Mouse (Mus musculus) hindbrain, embryonic 13.5 days (tissue): ENCODE results near the gene Malsu1. TPM values are rescaled to one million over a fixed set of nuclear protein-coding genes. Genes with fewer than 3 reads are reported as not detected.

Experiments
- ATAC-seq: fragments of 200-750 bp; cut with Nextera tagmentation; 2 replicates; pipeline ENCODE4 v1.8.0; 2017; ENCODE audit warnings: moderate TSS enrichment; ENCODE audit not compliant: low FRiP score
- H3K27ac ChIP-seq: fragments of 300-500 bp; sonication (generic); 2 replicates; pipeline ENCODE4 v1.5.1; 2015; ENCODE audit warnings: inconsistent platforms, mild to moderate bottlenecking, moderate library complexity
- H3K27me3 ChIP-seq: fragments of 300-500 bp; sonication (generic); 2 replicates; pipeline ENCODE4 v1.6.1; 2015; ENCODE audit warnings: mild to moderate bottlenecking, inconsistent platforms
- H3K36me3 ChIP-seq: fragments of 300-500 bp; sonication (generic); 2 replicates; pipeline ENCODE4 v1.6.1; 2015; ENCODE audit warnings: mild to moderate bottlenecking, inconsistent platforms
- H3K4me1 ChIP-seq: fragments of 300-500 bp; sonication (generic); replicated peaks from 2 replicates; pipeline ENCODE4 v1.6.1; 2015; ENCODE audit warnings: inconsistent platforms
- H3K4me2 ChIP-seq: fragments of 300-500 bp; sonication (generic); 2 replicates; pipeline ENCODE4 v1.6.1; 2015; ENCODE audit warnings: inconsistent platforms, mild to moderate bottlenecking, moderate library complexity
- H3K4me3 ChIP-seq: fragments of 300-500 bp; sonication (generic); 2 replicates; pipeline ENCODE4 v1.5.1; 2015; ENCODE audit warnings: mild to moderate bottlenecking, inconsistent platforms
- H3K9ac ChIP-seq: fragments of 300-500 bp; sonication (generic); 2 replicates; pipeline ENCODE4 v1.6.1; 2015; ENCODE audit warnings: mild to moderate bottlenecking, inconsistent platforms
- H3K9me3 ChIP-seq: fragments of 300-500 bp; sonication (generic); 2 replicates; pipeline ENCODE4 v1.6.1; 2016; ENCODE audit warnings: inconsistent platforms
- WGBS: fragments of 180-500 bp; shearing (Covaris S2); methylation state at CpG from one replicate; pipeline ENCODE4 v1.1.7; 2015; 5-methylcytosine and 5-hydroxymethylcytosine counted together
- polyA plus RNA-seq: library from polyadenylated mRNA; unstranded; fragments of >200 nt; fragmentation: Nextera tagmentation; extraction: Ambion mirVana; gene quantifications from 2 replicates; pipeline ENCODE4 v1.2.1, GENCODE M21; 2015

Gene Malsu1
- polyA plus RNA-seq, 1 experiment from 2014 or later: 73.6 TPM

DNA sequence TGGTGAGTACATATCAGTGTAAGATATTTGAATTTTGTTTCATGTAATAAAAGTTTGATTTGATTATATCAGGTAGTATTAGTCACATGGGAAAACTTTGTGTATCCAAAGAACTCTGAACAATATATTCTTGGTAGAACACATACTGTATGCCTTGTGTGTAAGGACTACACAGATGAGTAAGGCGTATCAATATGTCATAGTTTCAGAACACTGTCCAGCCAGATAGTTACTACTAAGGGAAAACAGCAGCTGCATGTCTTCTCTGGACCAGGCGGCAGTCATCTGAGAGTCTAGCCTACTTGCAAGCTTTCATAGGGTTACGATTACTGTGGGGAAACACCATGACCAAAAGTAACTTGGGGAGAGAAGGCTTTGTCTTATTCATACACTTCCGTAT lies 9.4 kb downstream of the Malsu1 start:
- WGBS: 93% methylated on average over 4 of the region's 4 CpGs
- no peak for ATAC-seq
- H3K4me3 ChIP-seq: no peak overlapping the region
- H3K9me3 ChIP-seq: no peaks in the 10 kb centered on the region
- no peaks in the 10 kb centered on the region for H3K27me3 ChIP-seq
- peaks cover 46% of the 10 kb centered on the region for H3K36me3 ChIP-seq
- no peak overlapping the region for H3K4me2 ChIP-seq
- no peak overlapping the region for H3K27ac ChIP-seq
- no peak overlapping the region for H3K9ac ChIP-seq
- H3K4me1 ChIP-seq: no peaks in the 10 kb centered on the region

DNA sequence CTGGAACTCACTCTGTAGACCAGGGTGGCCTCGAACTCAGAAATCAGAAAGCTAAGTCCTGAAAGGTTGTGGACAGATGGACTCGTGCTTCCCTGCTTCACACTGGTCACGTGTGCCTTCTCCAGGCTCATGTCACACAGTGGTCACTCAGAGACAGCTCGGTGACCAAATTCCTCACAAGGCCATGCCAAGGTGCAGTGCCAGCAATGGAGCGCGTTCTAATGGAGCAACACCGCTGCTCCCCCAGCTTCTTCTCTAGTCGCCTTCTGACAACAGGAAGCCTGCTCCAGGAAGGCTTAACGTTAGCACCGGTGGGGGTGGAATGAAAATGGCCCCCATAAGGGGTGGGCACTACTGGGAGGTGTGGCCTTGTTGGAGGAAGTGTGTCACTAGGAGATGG lies 21.4 kb downstream of the Malsu1 start:
- H3K9ac ChIP-seq: no peak overlapping the region
- H3K27ac ChIP-seq: no peak overlapping the region
- H3K4me1 ChIP-seq: peaks cover 14% of the 10 kb centered on the region
- no peak for ATAC-seq
- no peak overlapping the region for H3K4me3 ChIP-seq
- H3K36me3 ChIP-seq: peaks cover 64% of the 10 kb centered on the region
- H3K9me3 ChIP-seq: no peaks in the 10 kb centered on the region
- H3K4me2 ChIP-seq: no peak overlapping the region
- WGBS: 90% methylated on average over 10 of the region's 10 CpGs
- H3K27me3 ChIP-seq: no peaks in the 10 kb centered on the region

DNA sequence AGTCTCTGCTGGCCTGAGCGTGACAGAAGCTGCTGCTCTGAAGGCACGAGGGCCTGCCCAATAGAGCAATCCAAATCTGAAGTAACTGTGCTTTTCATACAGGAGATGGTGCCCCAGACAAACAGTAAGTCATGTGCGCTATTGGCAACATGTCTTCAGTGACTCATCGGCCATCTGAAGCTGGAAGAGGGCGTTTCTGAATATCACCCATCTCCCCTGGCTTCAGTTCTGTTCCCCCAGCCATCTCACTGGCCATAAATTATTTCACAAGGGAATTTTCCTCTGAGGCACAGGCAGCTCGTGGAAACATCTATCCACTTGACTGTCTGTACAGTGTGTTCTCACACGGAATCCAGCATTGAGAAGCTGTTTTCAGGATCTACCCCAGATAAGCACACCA lies 22.8 kb downstream of the Malsu1 start:
- Histone ChIP-seq H3K27me3 (no peaks in the 10 kb centered on the region), H3K4me1 (peaks cover 14% of the 10 kb centered on the region), H3K9ac (no peak overlapping the region), H3K4me3 (no peak overlapping the region), H3K27ac (no peak overlapping the region), H3K36me3 (peaks cover 52% of the 10 kb centered on the region), H3K9me3 (no peaks in the 10 kb centered on the region), H3K4me2 (no peak overlapping the region)
- ATAC-seq: no peak
- WGBS: 87% methylated on average over 7 of the region's 7 CpGs

DNA sequence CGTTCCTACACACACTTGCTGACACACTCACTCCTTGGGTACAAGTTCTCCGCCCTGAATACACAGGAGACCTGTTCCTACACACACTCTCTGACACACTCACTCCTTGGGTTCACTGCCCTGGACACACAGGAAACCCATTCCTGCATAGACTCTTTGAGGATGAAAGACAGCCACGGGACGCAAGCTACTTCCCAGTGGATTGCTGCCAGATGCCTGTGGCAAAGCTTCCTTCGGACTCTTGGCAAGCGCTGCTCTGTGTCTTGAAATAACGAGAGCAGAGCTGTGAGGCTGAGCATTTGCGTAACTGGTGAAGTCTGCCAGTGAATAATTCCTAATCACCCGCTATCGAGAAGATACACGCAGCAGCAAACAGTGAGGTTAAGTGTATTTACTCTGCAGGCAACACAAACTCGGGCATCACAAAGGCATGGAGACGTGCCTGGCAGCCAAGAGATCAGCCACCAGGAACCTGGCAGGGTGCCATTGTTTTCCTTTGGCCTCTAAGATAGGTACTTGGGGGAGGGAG lies 23.4 kb downstream of the Malsu1 start:
- WGBS: 57% methylated on average over 13 of the region's 13 CpGs
- Histone ChIP-seq H3K36me3 (peaks cover 49% of the 10 kb centered on the region), H3K4me2 (no peak overlapping the region), H3K4me1 (peaks cover 14% of the 10 kb centered on the region), H3K4me3 (no peak overlapping the region), H3K27me3 (no peaks in the 10 kb centered on the region), H3K27ac (peak overlapping the region; percentile 40), H3K9me3 (no peaks in the 10 kb centered on the region), H3K9ac (no peak overlapping the region)
- ATAC-seq: no peak

DNA sequence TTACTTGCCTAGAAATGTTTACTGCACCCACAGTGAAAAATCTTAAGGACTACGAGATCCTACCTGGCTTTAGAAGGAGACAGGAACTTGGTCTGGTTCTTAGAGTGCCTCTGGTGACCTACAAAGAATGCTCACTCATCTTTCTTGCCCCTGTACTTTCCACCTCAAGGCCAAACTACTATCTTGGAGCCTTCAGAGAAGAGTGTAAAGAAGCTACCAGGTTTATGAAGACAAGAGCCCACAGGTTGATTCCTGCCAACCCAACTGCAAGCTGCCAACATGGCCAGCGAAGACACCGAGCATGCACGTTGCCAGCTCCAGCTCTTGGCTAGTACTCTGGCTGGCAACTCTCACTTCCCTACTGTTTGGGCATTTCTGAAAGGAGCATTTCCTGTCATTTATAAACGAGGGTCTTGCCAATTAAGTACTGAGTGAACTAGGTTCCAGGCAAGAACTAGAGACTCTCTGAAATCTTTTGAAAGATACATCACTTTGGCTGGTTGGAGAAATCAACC lies 24.1 kb downstream of the Malsu1 start:
- no peak overlapping the region for H3K4me3 ChIP-seq
- ATAC-seq: no peak
- peaks cover 49% of the 10 kb centered on the region for H3K36me3 ChIP-seq
- peaks cover 14% of the 10 kb centered on the region for H3K4me1 ChIP-seq
- 86% methylated on average over 5 of the region's 5 CpGs for WGBS
- H3K27me3 ChIP-seq: no peaks in the 10 kb centered on the region
- H3K27ac ChIP-seq: no peak overlapping the region
- no peak overlapping the region for H3K9ac ChIP-seq
- H3K4me2 ChIP-seq: no peak overlapping the region
- H3K9me3 ChIP-seq: no peaks in the 10 kb centered on the region

DNA sequence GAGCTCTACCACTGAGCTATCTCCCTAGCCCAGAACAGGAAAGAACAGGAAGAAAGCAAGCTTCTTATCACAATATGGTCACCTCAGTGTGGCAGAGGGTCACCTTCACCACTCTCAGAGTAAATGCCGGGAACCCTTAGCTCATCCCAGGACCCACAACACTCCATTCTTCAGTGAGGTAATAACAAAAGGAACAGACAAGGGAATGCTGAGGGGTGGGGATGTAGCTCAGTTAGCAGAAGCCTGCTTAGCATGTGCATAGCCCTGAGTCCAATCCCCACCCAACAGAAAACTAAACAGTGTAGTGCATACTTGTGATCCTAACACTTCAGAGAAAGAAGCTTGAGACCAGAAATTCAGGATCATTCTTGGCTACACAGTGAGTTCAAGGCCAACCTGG lies 25.5 kb downstream of the Malsu1 start:
- Histone ChIP-seq H3K9me3 (no peaks in the 10 kb centered on the region), H3K9ac (no peak overlapping the region), H3K36me3 (peaks cover 49% of the 10 kb centered on the region), H3K4me3 (no peak overlapping the region), H3K4me1 (peaks cover 14% of the 10 kb centered on the region), H3K4me2 (no peak overlapping the region), H3K27me3 (no peaks in the 10 kb centered on the region), H3K27ac (no peak overlapping the region)
- WGBS: 89% methylated on average over 1 of the region's 1 CpGs
- ATAC-seq: no peak

DNA sequence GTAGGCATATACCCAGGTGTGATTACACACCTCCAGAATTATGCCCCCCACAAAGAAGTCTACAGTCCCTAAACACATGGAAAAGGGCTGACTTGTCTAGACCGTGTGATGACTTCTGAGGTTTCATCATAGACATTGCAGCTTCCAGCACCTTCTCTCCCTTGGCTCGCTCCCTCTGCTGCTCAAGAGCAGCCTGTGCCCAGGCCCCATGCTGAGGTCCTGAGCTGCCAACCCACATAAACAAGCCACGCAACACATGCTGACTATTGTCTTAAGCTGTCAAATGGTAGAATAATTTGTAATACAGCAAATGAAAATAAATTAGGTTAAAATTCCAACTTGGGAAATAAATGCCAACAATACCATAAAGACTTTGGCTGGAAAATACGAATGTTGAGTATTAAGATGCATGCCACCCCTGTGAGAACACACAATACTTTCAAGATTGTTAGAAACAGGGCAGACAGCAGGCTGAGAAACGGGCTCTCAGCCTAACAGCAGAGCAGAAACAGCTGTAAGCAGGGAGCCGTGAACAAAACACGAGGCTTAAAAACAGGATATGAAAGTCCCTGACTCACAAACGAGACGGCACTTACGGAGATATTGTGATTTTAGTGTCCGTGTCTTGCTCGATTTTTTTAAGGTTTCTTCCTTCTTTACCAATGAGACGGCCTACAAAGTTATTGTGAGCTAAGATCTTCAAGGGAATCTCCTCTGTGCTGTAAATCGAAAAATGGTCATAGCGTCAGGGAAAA lies 33.3 kb downstream of the Malsu1 start:
- H3K4me2 ChIP-seq: no peak overlapping the region
- WGBS: 90% methylated on average over 15 of the region's 15 CpGs

DNA sequence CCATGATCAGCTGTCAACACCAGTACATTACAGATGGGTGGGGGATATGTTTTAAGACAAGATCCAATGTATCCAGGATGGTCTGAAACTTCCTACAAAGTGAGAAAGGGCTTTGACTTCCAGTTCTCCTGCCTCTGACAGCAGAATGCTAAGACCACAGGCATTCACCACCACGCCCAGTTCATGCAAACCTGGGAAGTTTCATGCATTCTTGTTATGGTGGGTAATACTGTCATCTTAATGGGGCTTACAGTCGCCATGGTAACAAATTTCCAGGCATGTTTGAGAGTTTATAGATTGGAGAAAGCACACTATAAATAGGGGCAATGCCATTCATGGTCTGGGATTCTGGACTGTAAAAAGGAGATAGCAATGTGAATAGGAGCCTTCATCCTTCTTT lies 35.6 kb downstream of the Malsu1 start:
- ATAC-seq: no peak
- H3K36me3 ChIP-seq: peaks cover 48% of the 10 kb centered on the region
- no peaks in the 10 kb centered on the region for H3K4me1 ChIP-seq
- H3K27me3 ChIP-seq: no peaks in the 10 kb centered on the region
- H3K4me3 ChIP-seq: no peak overlapping the region
- no peak overlapping the region; the same call in 1 of the 2 replicates for H3K27ac ChIP-seq
- WGBS: 95% methylated on average over 2 of the region's 2 CpGs
- no peak overlapping the region for H3K4me2 ChIP-seq
- no peak overlapping the region for H3K9ac ChIP-seq
- no peaks in the 10 kb centered on the region for H3K9me3 ChIP-seq

More for the DNA sequence above, 33.3 kb downstream of the Malsu1 start:
- no peak for ATAC-seq
- Histone ChIP-seq H3K4me1 (no peaks in the 10 kb centered on the region), H3K36me3 (peaks cover 68% of the 10 kb centered on the region), H3K27me3 (no peaks in the 10 kb centered on the region), H3K4me3 (no peak overlapping the region), H3K9me3 (no peaks in the 10 kb centered on the region), H3K9ac (no peak overlapping the region), H3K27ac (no peak overlapping the region)

DNA sequence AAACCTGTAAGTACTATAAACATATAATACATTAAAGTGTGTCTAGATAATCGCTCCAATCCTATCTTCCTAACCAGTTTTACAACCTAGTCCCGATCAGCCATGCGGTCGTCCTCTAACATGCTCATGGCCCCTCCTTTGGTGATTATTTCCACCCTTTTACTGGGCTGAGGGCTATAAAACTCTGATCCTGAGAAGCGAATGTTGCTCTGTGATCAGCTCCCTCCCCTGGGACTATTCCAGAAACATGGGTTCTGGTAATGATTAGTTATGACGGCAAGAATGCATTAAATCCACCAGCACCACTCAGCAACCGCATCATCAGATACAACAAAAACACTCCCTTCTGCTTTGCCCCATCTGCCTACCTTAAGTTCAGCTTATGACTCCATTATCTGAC lies 40.3 kb downstream of the Malsu1 start:
- ATAC-seq: no peak
- H3K4me3 ChIP-seq: no peak overlapping the region

DNA sequence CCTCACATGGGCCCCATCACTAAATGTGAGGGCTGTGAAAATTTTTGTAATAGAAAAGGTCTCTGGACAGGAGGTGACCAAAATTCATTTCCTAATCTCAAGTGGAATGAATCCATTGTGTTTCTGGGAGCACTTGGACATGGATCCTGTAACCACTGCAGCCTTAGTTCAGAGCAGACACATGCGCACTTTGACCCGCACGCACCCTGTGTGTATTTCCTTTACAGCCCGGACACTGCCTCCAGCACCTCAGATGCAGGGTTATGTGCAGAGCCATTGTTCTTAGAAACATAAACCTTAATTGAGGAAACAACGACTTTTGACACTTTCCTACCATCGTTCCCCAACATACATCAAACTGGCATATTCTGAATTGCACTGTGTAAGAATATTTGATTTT lies 40.9 kb downstream of the Malsu1 start:
- 92% methylated on average over 6 of the region's 6 CpGs for WGBS
- H3K9me3 ChIP-seq: no peaks in the 10 kb centered on the region

More for the DNA sequence above, 40.3 kb downstream of the Malsu1 start:
- Histone ChIP-seq H3K9ac (no peak overlapping the region), H3K27me3 (no peaks in the 10 kb centered on the region), H3K4me2 (no peak overlapping the region), H3K36me3 (peaks cover 31% of the 10 kb centered on the region), H3K9me3 (no peaks in the 10 kb centered on the region), H3K4me1 (0 out of 2 replicates have a peak, but pooled peaks cover 4% of the 10 kb centered on the region), H3K27ac (no peak overlapping the region)
- 84% methylated on average over 7 of the region's 7 CpGs for WGBS

DNA sequence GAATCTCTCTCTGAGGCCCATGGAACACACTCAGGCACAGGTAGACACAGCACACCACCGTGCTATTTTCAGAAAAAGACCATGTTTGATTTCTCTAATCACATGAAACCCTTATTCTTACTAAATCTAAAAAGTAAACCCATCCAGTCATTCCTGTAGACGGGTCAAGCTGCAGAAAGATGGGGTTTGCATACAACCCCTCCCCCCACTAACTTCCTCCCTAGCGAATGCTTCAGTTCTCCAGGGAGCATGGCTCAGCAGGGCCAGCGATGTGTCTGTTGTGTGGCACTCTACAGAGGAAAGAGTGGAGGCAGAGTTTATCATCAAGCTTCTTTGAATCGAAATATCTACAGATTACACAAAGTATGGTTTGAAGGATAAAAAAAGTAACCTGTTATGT lies 42.0 kb downstream of the Malsu1 start:
- H3K9me3 ChIP-seq: no peaks in the 10 kb centered on the region
- ATAC-seq: no peak
- no peak overlapping the region for H3K27ac ChIP-seq
- no peak overlapping the region for H3K9ac ChIP-seq
- no peak overlapping the region for H3K4me2 ChIP-seq
- H3K27me3 ChIP-seq: no peaks in the 10 kb centered on the region
- peaks cover 14% of the 10 kb centered on the region for H3K4me1 ChIP-seq
- no peak overlapping the region for H3K4me3 ChIP-seq
- WGBS: 77% methylated on average over 5 of the region's 5 CpGs
- peaks cover 21% of the 10 kb centered on the region for H3K36me3 ChIP-seq

More for the DNA sequence above, 40.9 kb downstream of the Malsu1 start:
- Histone ChIP-seq H3K36me3 (peaks cover 25% of the 10 kb centered on the region), H3K9ac (no peak overlapping the region), H3K27me3 (no peaks in the 10 kb centered on the region), H3K27ac (no peak overlapping the region), H3K4me1 (peaks cover 6% of the 10 kb centered on the region), H3K4me3 (no peak overlapping the region), H3K4me2 (no peak overlapping the region)
- ATAC-seq: no peak

DNA sequence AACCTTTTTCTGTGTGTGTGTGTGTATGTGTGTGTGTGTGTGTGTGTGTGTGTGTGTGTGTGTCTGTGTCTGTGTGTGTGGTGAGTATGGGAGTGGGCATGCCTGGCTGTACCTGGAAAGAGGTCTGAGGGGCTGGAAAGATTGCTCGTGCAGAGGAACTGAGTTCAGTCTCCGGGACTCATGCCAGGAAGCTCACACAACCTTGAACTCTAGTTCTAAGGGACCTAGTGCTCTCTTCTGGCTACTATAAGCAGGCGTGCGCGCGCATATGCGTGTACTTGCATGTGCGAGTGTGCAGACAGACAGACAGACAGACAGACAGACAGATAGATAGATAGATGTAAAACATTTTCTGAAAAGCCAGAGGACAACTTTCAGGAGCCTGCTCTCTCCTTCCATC lies 42.6 kb downstream of the Malsu1 start:
- Histone ChIP-seq H3K9me3 (no peaks in the 10 kb centered on the region), H3K4me3 (no peak overlapping the region), H3K9ac (no peak overlapping the region), H3K27ac (no peak overlapping the region), H3K4me2 (no peak overlapping the region), H3K27me3 (no peaks in the 10 kb centered on the region), H3K36me3 (peaks cover 21% of the 10 kb centered on the region), H3K4me1 (peaks cover 14% of the 10 kb centered on the region)
- WGBS: 95% methylated on average over 8 of the region's 8 CpGs
- ATAC-seq: no peak

DNA sequence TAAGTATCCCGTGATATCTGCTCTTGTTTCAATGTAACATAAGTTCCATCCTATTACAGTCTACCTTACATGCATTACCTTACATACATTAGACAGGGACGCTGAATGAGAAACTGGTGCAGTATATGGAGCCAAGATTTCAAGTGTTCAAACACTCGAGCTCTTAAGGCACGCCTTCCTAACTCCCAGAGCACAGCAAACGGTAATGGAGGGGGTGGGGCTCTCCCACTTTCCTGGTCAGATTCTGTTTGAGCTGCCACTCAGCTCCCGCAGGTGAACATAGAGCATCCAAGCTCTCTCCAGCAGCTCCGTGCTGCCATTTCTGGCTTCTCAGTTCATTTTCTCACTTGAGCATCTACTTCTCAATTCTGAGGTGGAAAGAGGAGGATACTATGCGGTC lies 44.9 kb downstream of the Malsu1 start:
- H3K4me2 ChIP-seq: no peak overlapping the region
- H3K4me3 ChIP-seq: no peak overlapping the region
- H3K36me3 ChIP-seq: peaks cover 33% of the 10 kb centered on the region
- ATAC-seq: no peak
- WGBS: 90% methylated on average over 8 of the region's 8 CpGs
- no peak overlapping the region for H3K9ac ChIP-seq
- 0 out of 2 replicates have a peak, but pooled peaks cover 7% of the 10 kb centered on the region for H3K9me3 ChIP-seq
- H3K27ac ChIP-seq: peak overlapping the region; percentile 48; the same call in 1 of the 2 replicates
- peaks cover 14% of the 10 kb centered on the region for H3K4me1 ChIP-seq
- no peaks in the 10 kb centered on the region for H3K27me3 ChIP-seq
